Mouse (Mus musculus): ENCODE results near the gene Gm3106. TPM values are rescaled to one million over a fixed set of nuclear protein-coding genes. Genes with fewer than 3 reads are reported as not detected.
"Not testable (repeated sequence)": the region's sequence is repeated elsewhere in the genome, so short reads cannot be mapped to it uniquely, and the experiment has no call there.

Gene Gm3106
- not detected in 2 replicates for polyA plus RNA-seq (2015; fragmentation: Nextera tagmentation; extraction: Ambion mirVana)

- not testable (repeated sequence) for H3K4me1 ChIP-seq; H3K9ac ChIP-seq; H3K27me3 ChIP-seq; ATAC-seq (ENCODE audit: insufficient number of reproducible peaks, insufficient read depth, low FRiP score, low TSS enrichment, low read depth); H3K27ac ChIP-seq; H3K4me3 ChIP-seq; H3K4me2 ChIP-seq; H3K9me3 ChIP-seq; H3K36me3 ChIP-seq
- no CpG with 5 or more reads among the region's 2 CpGs for WGBS
Measured at GRCm38 (mm10) chr5:94217705-94218104, at the start of gene Gm3106. Gm3106 (plus strand) TSS chr5:94218005.

Other genes starting within 250 kb of the Gm3106 start
- gene BC061212, start 147.5 kb upstream of the Gm3106 start, polyA plus RNA-seq (2015; fragmentation: Nextera tagmentation; extraction: Ambion mirVana), result not detected in 2 replicates
- gene Gm6351, start 141.6 kb upstream of the Gm3106 start, polyA plus RNA-seq (2015; fragmentation: Nextera tagmentation; extraction: Ambion mirVana), result not detected in 2 replicates
- not detected in 2 replicates for gene A430089I19Rik, start 88.8 kb downstream of the Gm3106 start, polyA plus RNA-seq (2015; fragmentation: Nextera tagmentation; extraction: Ambion mirVana)
- gene Gm6502, start 96.4 kb downstream of the Gm3106 start, polyA plus RNA-seq (2015; fragmentation: Nextera tagmentation; extraction: Ambion mirVana), result not detected in 2 replicates
- gene AA792892, start 121.7 kb downstream of the Gm3106 start, polyA plus RNA-seq (2015; fragmentation: Nextera tagmentation; extraction: Ambion mirVana), result not detected in 2 replicates
- not detected in 2 replicates for gene Gm7682, start 227.8 kb downstream of the Gm3106 start, polyA plus RNA-seq (2015; fragmentation: Nextera tagmentation; extraction: Ambion mirVana)

All from embryonic facial prominence, embryonic 13.5 days (tissue).